Mouse (Mus musculus) thymus, postnatal 14 days (tissue): Measurements from ENCODE around the gene Foxk1.
A peak's percentile ranks its signal among the peaks of the same experiment; 100 is the strongest.

ENCODE experiments used
- DNase-seq: peaks from one replicate; pipeline ENCODE4 v3.0.0; 2021

Gene Foxk1

GRCm38 (mm10) chr5:142420920-142421319 is 19.6 kb downstream of the Foxk1 start:
- DNase-seq = no peak

DNA sequence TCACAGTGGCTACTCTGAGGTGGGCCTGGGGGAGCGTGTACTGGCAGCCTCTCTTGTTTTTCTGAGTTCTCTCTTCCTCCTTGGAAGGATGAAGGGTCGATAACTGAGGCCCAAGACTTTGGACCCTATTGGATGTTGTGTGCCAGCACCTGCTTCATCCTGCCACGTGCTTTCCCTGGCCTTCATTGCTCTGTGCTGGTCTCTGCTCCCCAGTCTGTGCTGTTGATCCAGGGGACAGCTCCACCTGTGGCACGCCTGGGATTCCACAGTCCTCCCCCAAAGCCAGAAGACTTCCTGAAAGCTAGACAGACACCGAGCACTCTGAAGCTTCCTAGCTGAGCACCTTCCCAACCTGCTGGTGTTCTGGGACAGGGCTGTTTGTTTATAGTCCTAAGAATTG is 20.6 kb downstream of the Foxk1 start:
- no peak for DNase-seq

DNA sequence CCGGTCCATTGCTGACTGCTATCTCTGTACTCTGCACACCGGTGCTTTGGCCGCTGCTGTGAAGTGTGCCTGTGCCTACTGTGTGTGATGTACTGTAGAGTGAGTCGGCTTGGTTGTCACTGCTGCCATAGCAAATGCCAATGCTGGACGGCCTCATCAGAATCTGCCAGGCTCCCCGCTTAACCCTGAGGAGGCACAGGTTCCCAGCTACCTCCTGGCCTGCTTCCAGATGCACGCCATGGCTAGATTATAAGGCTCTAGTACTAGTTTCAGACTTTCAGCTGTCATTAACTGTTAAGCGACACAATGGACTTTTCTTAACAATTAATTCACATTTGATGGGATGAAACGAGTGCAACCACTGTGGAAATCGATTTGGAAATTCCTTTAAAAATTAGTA is 21.8 kb downstream of the Foxk1 start:
- no peak for DNase-seq

GRCm38 (mm10) chr5:142423701-142424100 is 22.4 kb downstream of the Foxk1 start:
- no peak for DNase-seq

DNA sequence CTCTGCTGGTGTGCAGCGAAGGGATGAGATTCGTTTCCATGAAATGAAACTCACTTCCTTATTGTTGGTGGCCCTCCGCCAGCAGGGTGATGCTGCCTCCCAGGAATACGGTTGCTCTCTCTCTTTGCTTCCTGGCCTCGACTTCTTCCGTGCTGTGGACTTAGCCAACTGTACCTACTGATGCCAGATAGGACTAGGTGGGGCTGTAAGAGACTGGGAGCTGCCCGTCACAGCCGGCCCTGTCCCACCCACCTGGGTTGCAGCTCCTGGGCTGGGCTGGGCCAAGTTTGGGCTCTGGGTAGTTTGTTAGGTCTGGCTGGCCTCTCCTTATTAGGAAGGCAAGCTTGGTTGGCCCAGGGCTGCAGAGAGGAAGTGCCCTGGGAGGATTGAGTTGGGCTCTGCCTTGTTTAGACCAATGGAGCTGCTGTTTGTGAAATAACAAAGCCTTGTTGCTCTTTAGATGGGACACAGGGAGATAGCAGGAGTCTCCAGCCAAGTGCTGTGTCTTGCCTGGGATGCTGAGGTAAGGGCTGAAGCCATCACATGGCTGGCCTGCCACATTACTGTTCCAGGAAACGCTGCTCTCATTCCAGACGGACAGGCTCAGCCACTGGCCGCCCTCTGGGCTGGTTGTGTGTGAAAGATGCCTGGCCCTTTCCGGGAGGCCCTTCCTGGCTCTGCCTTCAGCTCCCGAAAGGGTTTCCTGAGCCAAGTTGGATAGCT is 23.5 kb downstream of the Foxk1 start:
- DNase-seq = no peak

GRCm38 (mm10) chr5:142426476-142426875 is 25.2 kb downstream of the Foxk1 start:
- no peak for DNase-seq

- DNase-seq = no peak
Measured at GRCm38 (mm10) chr5:142427876-142428275, 26.6 kb downstream of the Foxk1 start.

DNA sequence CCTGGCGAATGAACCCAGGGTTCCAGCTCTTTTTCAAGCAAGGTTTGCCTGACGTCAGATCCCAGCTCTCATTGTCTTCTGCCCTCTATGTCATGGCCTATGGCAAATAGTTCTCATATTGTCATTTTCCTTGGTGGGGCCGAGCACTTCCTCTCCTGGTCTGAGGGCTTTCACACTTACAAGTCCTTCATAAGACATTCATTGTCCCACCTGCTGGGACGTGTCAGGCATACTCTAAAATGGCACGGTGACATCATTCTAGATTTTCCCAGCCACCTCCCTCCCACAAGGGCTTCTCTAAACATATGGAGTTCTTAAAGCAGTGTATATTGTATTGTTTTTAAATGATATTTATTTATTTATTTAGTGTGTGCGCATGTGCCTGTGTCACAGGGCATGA is 27.4 kb downstream of the Foxk1 start:
- no peak for DNase-seq

DNA sequence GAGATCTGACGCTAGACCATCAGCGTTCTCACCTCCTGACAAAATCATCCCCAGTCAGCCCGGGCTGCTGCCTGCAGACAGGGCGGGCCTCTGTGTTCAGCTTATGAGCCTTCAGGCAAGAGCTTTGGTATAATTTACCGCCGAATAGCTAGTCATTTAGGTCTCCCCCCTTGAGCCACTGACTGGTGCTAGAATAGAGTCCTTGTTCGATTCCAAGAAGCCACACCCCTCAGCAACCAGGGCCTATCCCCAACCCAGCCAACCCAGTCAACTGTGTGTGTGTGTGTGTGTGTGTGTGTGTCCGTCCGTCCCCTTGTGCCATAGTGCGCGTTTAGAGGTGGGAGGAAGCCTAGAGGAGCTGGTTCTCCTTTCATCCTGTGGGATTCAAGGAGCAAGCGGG is 29.7 kb downstream of the Foxk1 start:
- DNase-seq = no peak

DNA sequence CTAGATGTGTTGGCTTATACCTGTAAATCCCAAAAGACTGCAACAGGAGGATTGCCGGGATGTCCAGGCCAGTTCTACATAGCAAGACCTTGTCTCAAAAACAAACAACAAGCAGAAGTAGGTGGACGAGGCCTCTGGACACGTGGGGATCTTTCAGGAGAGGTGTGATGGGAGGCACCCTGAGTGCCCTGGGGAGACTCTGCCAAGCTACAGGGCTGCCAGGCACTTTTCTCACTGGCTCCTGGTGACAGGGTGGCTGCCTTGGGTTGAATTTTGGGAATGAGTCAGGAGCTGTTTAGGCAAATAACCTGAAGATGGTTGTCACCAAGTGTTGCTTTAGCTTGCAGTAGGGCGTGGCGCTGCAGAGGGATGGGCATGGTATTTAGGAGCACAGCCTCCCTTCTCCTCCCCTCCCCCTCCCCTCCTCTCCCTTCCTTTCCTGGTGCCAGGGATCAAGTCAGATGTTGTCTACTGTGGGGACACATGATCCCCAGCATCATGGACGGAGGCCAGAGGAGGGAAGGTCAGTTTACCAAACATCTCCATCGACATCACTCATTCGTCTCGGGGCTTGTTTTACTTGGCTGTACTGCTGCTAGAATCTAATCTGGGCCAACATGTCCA is 30.6 kb downstream of the Foxk1 start:
- no peak for DNase-seq

- DNase-seq = no peak
Measured at GRCm38 (mm10) chr5:142432695-142433094, 31.4 kb downstream of the Foxk1 start.

- DNase-seq = no peak
Measured at GRCm38 (mm10) chr5:142434052-142434451, 32.8 kb downstream of the Foxk1 start.

DNA sequence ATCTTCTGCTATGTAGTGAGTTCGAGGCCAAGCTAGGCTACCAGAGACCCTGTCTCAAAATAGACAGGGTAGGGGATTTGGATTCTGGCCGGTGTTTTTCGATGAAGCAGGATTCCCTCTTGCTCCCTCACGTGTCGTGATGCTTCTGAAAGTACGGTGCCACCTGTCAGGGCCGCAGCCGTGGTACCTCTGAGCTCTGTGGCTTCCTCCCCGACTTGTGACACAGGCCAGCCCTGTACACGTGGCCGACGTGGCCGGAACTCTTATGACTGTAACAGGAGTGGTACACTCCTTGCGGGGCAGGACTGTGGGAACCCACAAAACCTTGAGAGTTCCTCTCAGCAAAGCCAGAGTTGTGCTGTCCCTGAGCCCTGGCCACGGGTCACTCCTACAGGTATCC is 34.4 kb downstream of the Foxk1 start:
- peak; percentile 55 for DNase-seq

DNA sequence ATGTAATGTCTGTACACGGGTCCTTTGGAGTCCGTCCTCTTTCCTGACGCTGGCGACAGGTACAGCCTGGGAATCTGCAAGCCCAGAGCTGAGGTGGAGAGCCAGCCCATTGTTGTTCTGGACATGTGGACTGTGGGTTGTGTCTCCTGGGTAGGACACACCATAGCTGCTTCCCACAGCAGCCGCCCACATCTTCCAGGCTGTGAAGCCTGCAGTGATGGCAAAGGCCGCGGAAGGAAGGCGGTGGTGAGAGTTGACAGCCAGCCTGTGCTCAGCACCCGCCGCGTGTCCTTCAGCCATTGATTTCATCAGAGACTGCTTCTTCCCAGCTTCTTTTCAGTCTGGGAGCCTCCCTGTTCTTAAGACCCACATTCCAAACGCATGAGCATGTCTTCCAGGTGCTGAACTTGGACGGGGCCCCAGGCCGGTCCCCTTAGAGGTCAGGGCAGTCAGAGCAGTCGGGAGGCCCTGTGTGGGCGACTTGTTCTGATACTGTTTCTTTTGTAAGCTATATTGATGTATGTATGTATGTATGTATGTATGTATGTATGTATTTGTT is 37.2 kb downstream of the Foxk1 start:
- DNase-seq = no peak

GRCm38 (mm10) chr5:142439911-142440432 is 38.7 kb downstream of the Foxk1 start:
- DNase-seq = peak; percentile 62

- peak; percentile 90 for DNase-seq
Measured at GRCm38 (mm10) chr5:142440451-142441147, 39.3 kb downstream of the Foxk1 start.

DNA sequence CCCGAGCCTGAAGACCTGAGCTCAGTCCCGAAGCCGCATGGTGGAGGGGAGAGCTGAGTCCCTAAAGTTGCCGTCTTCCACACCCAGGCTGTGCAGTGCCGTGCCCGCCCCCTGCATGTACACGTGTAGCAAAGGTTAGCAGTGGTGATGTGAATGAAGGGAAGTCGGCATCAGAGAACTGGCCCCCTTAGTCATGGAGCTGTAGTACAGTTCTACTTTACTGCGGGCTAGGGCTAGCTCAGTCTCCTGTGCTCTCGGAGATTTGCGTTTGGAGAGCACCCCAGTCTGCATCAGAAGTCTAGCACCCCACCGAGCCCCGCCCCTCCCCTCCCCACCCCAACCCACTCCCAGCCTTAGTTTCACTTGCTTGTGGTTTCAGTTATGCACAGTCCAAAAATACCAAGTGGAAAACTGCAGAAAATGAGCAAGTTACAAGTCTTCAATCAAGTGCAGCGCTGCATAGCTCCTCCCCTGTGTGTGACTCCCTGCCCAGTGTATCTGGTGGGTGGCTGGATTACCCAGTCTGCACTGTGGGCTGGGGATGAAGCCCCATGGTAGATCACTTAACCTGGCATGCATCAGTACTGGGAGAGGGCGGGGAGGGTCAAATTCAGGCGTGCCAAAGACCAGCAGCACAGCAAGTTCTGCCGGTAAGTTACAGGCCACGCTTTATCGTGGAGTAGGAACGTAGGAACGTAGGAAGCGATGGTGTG is 40.2 kb downstream of the Foxk1 start:
- peak; percentile 55 for DNase-seq

DNA sequence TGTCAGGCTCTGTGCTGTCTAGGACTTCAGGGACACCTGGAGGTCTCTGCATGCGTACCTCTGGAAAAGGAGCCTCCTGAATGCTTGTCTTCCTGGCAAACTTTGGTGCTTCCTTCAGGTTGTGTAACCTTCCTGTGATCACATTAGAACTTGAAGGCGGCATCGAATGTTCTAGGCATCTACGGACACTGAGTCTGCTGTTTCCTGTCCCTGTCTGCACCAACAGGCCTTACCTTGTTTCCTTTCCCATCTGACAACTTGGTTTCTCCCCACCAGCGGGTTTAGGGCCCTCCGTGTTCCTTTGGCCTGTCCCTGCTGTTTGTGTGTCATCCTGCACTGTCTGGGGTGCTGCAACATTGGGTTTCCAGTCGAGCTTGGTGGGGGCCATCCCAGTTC is 40.7 kb downstream of the Foxk1 start:
- DNase-seq = no peak

DNA sequence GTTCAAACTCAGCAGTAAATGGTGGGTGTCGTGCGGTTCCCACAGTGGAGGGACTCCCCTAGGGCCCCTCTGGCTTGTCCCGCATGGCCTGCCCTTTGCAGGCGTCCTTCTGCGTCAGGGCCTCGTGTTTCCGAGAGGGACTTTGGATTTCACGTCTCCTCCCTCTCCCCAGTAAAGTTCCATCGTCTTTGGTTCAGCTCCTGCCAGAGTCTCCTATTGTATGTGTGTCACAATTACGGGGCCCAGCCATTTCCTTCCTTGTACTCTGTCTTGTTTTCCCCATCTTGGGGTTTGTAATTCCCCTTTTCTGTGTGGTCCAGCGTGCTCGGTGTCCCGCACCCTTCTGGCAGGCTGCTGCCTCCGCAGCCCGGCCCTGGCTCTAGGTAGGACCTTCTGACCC is 42.2 kb downstream of the Foxk1 start:
- DNase-seq = no peak

GRCm38 (mm10) chr5:142443994-142444393 is 42.7 kb downstream of the Foxk1 start:
- DNase-seq = no peak

GRCm38 (mm10) chr5:142444791-142445531 is 43.7 kb downstream of the Foxk1 start:
- DNase-seq = no peak

- no peak for DNase-seq
Measured at GRCm38 (mm10) chr5:142445709-142446108, 44.4 kb downstream of the Foxk1 start.
